Mouse (Mus musculus) kidney, postnatal 25 days (tissue): Measurements from ENCODE around the gene Thsd1.

Experiments used
- DNase-seq, 2 experiments: peaks; one replicate each; pipeline ENCODE4 v3.0.0; 2021; ENCODE audit warnings: mixed read lengths in 2 of 2

Gene Thsd1

DNA sequence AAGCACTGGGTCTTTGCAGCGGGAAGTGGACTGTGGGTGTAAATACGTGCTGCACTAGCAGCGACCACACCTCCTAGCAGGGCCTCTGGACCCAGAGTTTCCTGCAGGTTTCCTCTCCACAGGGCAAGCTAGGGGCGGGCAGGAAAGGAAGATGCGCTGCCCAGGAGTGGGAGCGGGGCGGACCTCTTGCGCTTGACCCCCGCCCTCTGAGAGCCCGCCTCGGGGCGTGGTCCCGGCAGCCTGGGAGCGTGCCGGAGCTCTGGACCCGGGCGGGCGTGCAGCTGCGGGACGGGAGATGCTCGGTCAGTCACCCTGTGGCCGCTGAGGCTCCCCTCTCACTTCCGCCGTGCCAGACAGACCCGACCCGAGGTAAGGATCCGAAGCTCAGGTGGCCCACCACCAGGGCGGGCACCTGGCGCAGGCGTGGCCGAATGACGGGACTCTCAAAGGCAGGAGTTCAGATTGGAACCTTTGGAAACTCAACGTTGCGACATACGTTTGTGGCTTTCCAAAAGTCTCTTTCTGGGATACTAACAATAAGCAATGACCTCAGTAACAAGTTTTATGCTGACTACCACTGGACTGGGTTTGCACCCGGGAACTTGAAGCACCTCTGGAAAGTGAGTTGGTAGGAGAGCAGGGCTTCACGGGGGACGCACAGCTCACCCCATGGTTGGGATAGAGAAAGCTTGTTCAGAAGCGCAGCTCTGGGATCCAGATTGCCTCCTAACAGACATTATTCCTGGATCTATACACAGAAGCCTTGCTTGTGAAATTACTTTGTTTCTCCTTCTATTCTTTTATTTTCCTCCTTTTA is at the start of gene Thsd1:
Gene Thsd1, plus strand, starts transcription at position 253 of the 817 bp plus-strand sequence.
- peak; percentile 77 to 91 for DNase-seq

GRCm38 (mm10) chr8:22184884-22185283 is 42.2 kb upstream of the Thsd1 start:
- DNase-seq = no peak

DNA sequence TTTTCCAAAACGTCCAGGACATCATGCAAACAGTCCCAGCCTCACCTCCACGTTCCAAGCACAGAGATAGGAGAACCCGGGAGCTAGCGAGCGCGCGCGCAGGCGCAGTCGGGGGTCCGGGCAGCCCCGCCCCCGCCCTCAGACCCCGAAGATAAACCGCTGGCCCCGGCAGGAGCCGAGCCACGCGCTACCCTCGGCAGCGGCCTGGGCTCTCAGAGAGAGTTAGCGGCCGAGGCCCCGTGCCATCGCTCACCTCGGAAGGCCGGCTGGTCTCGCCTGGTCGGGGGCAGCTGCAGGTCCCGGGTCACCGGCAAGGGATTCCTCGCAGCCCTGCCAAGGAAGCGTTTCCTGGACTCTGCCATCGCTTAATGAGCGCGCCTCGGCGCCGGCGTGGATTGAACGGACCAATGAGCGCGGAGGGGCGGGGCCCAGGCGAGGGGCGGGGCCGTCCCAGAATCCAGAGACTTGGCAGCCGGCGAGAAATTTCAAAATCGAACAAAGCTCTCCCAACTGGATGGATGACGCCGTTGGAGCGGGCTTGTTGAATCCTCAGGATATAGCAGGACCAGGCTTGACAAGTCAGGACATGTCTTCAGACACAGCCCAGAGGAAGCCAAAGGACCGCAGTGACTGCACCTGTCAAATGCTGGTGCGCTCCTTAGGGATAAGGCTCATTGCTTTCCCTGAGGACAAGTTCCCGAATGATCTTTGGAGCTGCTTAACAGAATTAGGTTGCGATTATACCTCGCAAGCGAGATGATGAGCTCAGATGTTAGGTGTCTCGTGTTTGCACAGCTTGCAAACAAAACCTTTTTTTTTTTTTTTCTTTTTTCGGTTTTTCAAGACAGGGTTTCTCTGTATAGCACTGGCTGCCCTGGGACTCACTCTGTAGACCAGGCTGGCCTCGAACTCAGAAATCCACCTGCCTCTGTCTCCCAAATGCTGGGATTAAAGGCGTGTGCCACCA is 41.4 kb upstream of the Thsd1 start, which contains the start of gene Ckap2:
Gene Ckap2, minus strand, starts transcription at position 389 of the 967 bp plus-strand sequence.
- peak; percentile 95 to 96 for DNase-seq

- peak; percentile 87 to 92 for DNase-seq
Measured at GRCm38 (mm10) chr8:22192660-22193431, 34.3 kb upstream of the Thsd1 start, which contains the start of gene Vps36. Gene Vps36 (plus strand): TSS chr8:22192809.

DNA sequence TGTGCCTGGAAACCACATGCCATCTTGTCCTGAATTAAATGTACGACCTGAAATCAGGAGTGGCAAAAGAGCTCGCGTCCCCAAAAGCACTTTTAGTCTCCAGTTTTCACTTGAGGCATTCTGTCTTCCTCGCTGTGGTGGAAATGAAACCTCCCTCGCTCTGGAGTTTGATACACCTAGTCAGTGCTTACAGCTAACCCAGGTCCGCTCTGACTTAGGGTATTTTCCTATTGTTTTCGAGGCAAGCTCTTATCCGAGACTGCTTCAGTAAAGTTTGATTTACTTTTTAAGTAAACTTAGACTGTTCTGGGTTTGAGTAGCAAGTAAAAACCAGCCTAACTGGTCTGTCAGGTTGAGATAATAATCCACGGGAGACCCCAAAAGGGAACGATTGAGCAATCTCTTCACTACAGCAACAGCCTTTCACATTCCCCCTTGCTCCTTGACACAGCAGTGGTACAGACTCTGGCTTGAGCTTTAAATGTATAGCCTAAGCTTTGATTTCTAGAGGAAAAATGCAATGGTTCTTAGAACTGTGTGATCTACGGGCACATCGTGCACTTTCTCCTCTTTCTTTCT is 33.6 kb upstream of the Thsd1 start:
- peak in 1 of 2 experiments; percentile 23 for DNase-seq

DNA sequence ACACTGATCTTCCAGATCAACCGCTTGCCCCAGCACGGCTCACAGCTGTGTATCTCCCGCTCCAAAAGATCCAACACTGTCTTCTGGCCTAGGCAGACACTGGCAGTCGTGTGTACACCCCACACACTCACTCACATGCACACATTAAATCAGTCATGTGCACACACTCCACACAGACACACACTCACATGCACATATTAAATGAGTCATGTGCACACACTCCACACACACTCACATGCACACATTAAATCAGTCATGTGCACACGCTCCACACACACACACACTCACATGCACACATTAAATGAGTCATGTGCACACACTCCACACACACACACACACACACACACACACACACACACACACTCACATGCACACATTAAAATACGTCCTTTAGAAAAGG is 29.2 kb upstream of the Thsd1 start:
- DNase-seq = no peak

DNA sequence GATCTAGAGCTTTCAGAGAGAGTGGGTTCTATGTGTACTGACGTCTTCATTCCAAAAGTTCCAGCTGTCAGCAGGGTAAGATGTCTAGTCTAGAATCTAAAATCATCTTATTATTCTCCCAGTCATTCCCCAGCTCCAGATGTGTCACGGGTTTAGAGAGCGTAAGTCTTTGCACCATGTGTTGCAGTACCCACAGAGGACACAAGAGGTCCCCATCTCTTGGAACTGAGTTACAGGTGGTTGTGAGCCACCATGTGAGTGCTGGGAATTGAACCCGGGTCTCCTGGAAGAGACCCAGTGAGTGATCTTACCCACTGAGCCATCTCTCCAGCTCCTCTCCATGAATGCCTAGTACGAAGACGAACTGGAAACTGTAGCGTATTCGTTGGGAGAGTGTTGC is 27.6 kb upstream of the Thsd1 start:
- DNase-seq = no peak

GRCm38 (mm10) chr8:22207535-22207934 is 19.6 kb upstream of the Thsd1 start:
- DNase-seq = no peak

GRCm38 (mm10) chr8:22209012-22209411 is 18.1 kb upstream of the Thsd1 start:
- DNase-seq = peak; percentile 13 to 57

- DNase-seq = no peak
Measured at GRCm38 (mm10) chr8:22214826-22215225, 12.3 kb upstream of the Thsd1 start.

DNA sequence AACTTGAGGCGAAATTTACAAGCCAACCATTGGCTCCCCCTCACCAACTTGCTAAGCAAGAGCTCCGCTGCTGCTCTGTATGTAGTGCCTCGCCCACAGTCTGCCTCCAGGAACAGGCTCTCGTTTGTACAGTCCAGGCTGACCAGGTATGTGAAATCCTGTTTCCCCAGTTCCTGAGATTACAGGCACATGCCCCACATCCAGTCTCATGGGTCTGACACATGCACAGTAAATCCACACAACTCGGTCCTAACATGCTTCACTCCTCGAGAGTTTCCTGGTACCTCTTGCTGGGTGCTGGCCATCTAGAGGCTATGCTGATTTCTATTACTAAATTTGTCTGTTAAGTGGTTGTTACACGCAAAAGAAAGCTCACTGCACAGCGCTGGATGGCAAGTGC is 752 bp upstream of the Thsd1 start:
- DNase-seq = no peak

DNA sequence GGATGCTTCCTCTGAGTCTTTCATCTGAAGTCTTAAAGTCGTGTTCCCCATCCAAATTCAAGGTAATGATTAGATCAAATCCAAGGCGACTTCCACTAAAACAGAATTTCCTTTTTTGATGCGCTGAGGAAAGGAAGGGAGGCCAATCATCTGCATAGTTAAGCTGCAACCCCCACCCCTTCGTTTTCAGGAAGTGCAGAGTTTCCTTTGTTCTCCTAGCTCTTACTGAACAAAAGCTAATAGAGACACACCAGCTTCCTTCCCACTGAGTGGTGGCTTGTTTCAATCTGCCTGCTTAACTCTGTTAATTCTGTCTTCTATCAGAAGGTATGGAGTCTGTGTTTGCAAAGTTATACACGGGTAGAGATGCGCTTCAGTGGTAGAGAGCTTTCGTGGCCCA is 1.5 kb downstream of the Thsd1 start:
- DNase-seq = peak; percentile 33 to 42

DNA sequence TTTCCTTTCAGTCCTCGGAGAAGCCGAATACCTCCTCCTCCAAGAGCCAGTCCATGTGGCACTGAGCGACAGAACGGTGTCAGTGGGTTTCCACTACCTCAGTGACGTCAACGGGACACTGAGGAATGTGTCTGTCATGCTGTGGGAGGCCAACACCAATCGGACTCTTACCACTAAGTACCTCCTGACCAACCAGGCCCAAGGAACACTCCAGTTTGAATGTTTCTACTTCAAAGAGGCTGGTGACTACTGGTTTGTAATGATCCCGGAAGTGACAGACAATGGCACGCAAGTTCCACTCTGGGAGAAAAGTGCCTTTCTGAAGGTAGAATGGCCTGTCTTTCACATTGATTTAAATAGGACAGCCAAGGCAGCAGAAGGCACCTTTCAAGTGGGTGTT is 15.9 kb downstream of the Thsd1 start:
- DNase-seq = no peak

- DNase-seq = no peak
Measured at GRCm38 (mm10) chr8:22245663-22246062, 18.6 kb downstream of the Thsd1 start.

DNA sequence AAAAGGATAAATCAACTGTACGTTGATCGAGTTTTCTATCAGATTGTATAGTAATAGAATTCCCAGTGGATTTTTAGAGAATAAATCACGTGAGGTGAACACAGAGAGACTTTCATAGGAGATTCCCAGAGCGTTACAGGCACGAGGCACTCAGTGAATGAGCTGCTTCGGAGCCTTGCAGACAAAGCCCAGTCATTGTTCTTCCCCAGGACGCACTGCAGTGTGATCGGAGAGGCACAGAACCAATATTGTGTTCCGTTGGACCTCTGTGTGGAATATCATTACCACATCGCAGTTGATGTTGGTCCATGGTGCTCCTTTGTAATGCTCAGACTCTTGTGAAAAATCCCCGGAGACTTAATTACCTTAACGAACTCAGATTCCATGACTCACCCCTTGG is 20.8 kb downstream of the Thsd1 start:
- DNase-seq = no peak

DNA sequence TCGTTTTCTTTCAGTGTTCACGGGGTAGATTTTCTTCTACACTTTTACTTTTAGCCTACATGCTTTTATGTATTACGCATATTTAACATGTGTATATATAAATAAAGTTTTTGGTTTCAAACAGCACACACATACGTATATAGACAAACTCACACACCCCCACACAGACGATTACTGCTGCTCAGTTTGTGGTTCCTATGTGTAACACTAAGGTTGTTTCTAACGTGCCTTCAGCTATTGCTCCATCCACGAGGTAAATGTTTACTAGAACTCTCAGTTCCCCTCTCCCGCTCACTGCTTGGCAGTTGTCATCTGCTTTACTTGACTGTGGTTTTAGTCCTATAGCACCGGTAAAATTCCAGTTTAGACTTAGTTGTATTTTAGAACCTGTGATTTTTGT is 22.0 kb downstream of the Thsd1 start:
- no peak for DNase-seq

DNA sequence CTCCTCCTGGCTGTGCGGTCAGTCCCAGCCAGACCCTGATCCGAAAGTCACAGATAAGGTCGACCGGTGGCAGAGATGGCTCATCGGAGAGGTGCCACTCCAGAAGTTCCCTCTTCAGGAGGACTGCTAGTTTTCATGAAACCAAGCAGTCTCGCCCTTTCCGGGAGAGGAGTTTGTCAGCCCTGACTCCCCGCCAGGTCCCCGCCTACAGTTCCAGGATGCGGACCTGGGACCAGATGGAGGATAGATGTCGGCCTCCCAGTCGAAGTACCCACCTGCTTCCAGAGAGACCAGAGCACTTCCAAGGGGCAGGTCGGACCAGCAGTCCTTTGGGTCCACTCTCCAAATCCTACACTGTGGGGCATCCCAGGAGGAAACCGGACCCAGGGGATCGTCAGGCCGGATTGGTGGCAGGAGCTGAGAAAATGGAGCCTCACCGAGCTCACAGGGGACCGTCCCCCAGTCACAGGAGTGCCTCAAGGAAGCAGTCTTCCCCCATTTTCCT is 31.9 kb downstream of the Thsd1 start:
- no peak for DNase-seq

DNA sequence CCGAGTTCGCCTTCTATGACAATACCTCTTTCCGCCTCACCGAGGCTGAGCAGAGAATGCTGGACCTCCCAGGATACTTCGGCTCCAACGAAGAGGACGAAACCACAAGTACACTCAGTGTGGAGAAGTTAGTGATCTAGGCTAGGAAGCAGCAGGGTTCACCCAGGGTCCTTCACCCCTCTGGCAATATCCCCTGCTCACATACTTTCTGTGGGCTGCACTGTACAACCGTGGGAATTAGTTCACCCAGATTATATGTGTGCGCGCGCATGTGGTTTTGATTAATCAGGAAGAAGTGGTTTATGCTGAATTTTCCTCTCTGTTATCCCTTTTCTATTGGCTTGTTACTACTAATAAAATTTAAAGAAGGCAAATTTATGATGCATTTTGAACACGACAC is 32.4 kb downstream of the Thsd1 start:
- DNase-seq = no peak

DNA sequence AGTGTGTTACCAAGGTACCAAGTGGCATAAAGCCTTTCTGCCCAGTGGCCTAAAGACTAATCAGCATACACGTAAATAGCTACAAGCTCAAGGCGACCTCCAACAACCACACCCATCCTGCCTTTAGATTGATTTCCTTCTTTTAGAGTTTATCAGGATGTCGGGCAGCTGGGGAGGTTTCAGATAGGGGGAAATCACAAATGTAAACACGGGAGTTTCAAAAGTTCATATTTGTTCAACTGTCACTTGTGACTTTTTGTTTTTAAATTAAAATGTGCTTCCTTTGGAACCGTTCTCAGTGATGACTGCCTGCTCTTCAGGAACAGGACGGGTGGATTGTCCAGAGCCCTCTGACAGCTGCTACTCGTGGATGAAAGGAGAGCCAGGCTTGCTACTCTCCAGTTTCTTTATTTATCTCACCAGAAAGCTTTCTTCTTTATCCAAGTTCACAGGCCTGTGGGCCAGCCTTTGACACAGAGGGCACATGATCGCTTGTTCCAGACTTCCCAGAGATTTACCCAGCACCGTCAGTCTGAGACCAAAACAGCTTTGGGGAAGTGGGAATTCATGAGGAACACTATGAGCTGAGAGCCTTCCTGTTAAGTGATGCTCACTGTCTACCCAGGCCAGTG is 33.1 kb downstream of the Thsd1 start:
- peak in 1 of 2 experiments; percentile 8 for DNase-seq

GRCm38 (mm10) chr8:22262267-22262666 is 35.2 kb downstream of the Thsd1 start:
- DNase-seq = no peak

GRCm38 (mm10) chr8:22264292-22264691 is 37.2 kb downstream of the Thsd1 start:
- DNase-seq = no peak

GRCm38 (mm10) chr8:22264787-22265186 is 37.7 kb downstream of the Thsd1 start:
- peak; percentile 25 to 55 for DNase-seq
